Mouse (Mus musculus) neutrophil, adult 5-6 weeks (primary cell): ENCODE data around the gene Adra2c. TPM values are rescaled to one million over a fixed set of nuclear protein-coding genes. Genes with fewer than 3 reads are reported as not detected.

Source experiments
- ATAC-seq: fragments of 151-379, 151-347 bp; 2 replicates; pipeline ENCODE4 v1.8.0; 2017; ENCODE audit warnings: mild to moderate bottlenecking, moderate TSS enrichment; ENCODE audit not compliant: insufficient number of reproducible peaks, poor library complexity, low FRiP score, severe bottlenecking; ENCODE audit errors: extremely low read depth
- total RNA-seq: library from RNA; stranded (forward); fragments of 200-1000 nt; gene quantifications from 2 replicates; pipeline ENCODE4 v1.2.3, GENCODE M21; 2017

Adra2c gene
- total RNA-seq, 1 experiment from 2014 or later: not detected

- no peak for ATAC-seq
These were observed 27.2 kb downstream of the Adra2c start for GRCm38 (mm10) chr5:35305332-35305731.

- ATAC-seq: no peak
These were observed 28.6 kb downstream of the Adra2c start for GRCm38 (mm10) chr5:35306692-35307091.

- no peak for ATAC-seq
These were observed 31.7 kb downstream of the Adra2c start for GRCm38 (mm10) chr5:35309853-35310252.

- ATAC-seq: no peak
These were observed 33.7 kb downstream of the Adra2c start for GRCm38 (mm10) chr5:35311738-35312250.

GRCm38 (mm10) chr5:35313231-35313821 is 35.2 kb downstream of the Adra2c start:
- no peak for ATAC-seq

GRCm38 (mm10) chr5:35313826-35314586 is 35.9 kb downstream of the Adra2c start:
- no peak for ATAC-seq

- ATAC-seq: no peak
These were observed 36.5 kb downstream of the Adra2c start for GRCm38 (mm10) chr5:35314629-35315028.

- ATAC-seq: no peak
These were observed 37.1 kb downstream of the Adra2c start for GRCm38 (mm10) chr5:35315204-35315603.

GRCm38 (mm10) chr5:35320650-35321049 is 42.5 kb downstream of the Adra2c start:
- no peak for ATAC-seq

- ATAC-seq: no peak
These were observed 52.7 kb downstream of the Adra2c start for GRCm38 (mm10) chr5:35330822-35331221.

Other genes with a start within 250 kb of the Adra2c start
- gene Hgfac, start 236.8 kb upstream of the Adra2c start, total RNA-seq: not detected in 2 replicates
- not detected in 2 replicates for gene Dok7, start 221.6 kb upstream of the Adra2c start, total RNA-seq
- 24.3 and 29.7 TPM in 2 replicates for gene Lrpap1, start 172.6 kb upstream of the Adra2c start, total RNA-seq
- not detected in 2 replicates for gene Hmx1, start 110.8 kb downstream of the Adra2c start, total RNA-seq
- not detected in 2 replicates for gene Cpz, start 247.4 kb downstream of the Adra2c start, total RNA-seq